ENCODE assay signal across 8 mouse cellular contexts in genomic region chr9:107355870-107356765, GRCm38 (mm10). TPM values are rescaled to one million over a fixed set of nuclear protein-coding genes. Genes with fewer than 3 reads are reported as not detected.
A peak's percentile ranks its signal among the peaks of the same experiment; 100 is the strongest.
DNase-seq lines count a peak whose midpoint lies in the region; ATAC-seq and TF ChIP-seq lines count a peak whose summit lies in the region.

No protein-coding gene starts in this region.

- H3K9ac ChIP-seq in midbrain, embryonic 11.5 days (ENCODE audit: low read length): no peak overlapping the region
- no peak overlapping the region for H3K9ac ChIP-seq in stomach, embryonic 15.5 days

- TF ChIP-seq CTCF in layer of hippocampus, adult 2 months (conservative IDR thresholded peaks at IDR 0.05): peak; percentile 84

- ATAC-seq in midbrain, embryonic 11.5 days (ENCODE audit: low FRiP score): no peak
- peak; percentile 76 for ATAC-seq in megakaryocyte progenitor cell, adult 5-6 weeks (replicated peaks; ENCODE audit: poor library complexity)
- 0 out of 2 replicates have a peak, but pooled peaks have one; percentile 7 for ATAC-seq in stomach, embryonic 15.5 days (ENCODE audit: insufficient read depth, low FRiP score, low read depth)

- WGBS in midbrain, embryonic 10.5 days: 51% methylated on average over 7 of the region's 7 CpGs
- 56% methylated on average over 7 of the region's 7 CpGs for WGBS in midbrain, embryonic 11.5 days
- WGBS in stomach, embryonic 15.5 days: 43% methylated on average over 6 of the region's 7 CpGs

- DNase-seq in midbrain, embryonic 10.5 days (ENCODE audit: low spot score): peak; percentile 68
- no peak for DNase-seq in midbrain, embryonic 11.5 days (ENCODE audit: low spot score, missing footprints)
- peak; percentile 69 for DNase-seq in R1 (ENCODE audit: low read depth, low spot score)
- DNase-seq in cerebellum, postnatal 14 days: peak; percentile 89 to 91
- DNase-seq in gastrocnemius, postnatal 4 days (ENCODE audit: low spot score in 2 of 2): peak; percentile 30 to 58
- peak; percentile 20 to 66 for DNase-seq in layer of hippocampus, adult 2 months (ENCODE audit: low spot score in 2 of 2)

- H3K9me3 ChIP-seq in midbrain, embryonic 10.5 days (replicated peaks): no peaks in the 10 kb centered on the region
- H3K9me3 ChIP-seq in midbrain, embryonic 11.5 days (ENCODE audit: control insufficient read depth, low read length): no peaks in the 10 kb centered on the region
- no peaks in the 10 kb centered on the region for H3K9me3 ChIP-seq in stomach, embryonic 15.5 days

- H3K36me3 ChIP-seq in midbrain, embryonic 10.5 days: no peaks in the 10 kb centered on the region
- H3K36me3 ChIP-seq in midbrain, embryonic 11.5 days (ENCODE audit: control insufficient read depth, insufficient read depth, low read length): no peaks in the 10 kb centered on the region
- no peaks in the 10 kb centered on the region for H3K36me3 ChIP-seq in stomach, embryonic 15.5 days

- no peak overlapping the region for H3K27ac ChIP-seq in midbrain, embryonic 10.5 days (replicated peaks)
- H3K27ac ChIP-seq in midbrain, embryonic 11.5 days (ENCODE audit: low read depth, low read length): no peak overlapping the region
- no peak overlapping the region for H3K27ac ChIP-seq in layer of hippocampus, adult 2 months
- no peak overlapping the region for H3K27ac ChIP-seq in stomach, embryonic 15.5 days

- no peak overlapping the region for H3K4me2 ChIP-seq in midbrain, embryonic 11.5 days
- no peak overlapping the region for H3K4me2 ChIP-seq in stomach, embryonic 15.5 days

- H3K27me3 ChIP-seq in midbrain, embryonic 10.5 days (ENCODE audit: low read depth, poor library complexity, severe bottlenecking): peaks cover 29% of the 10 kb centered on the region
- peaks cover 2% of the 10 kb centered on the region; the same call in 1 of the 2 replicates for H3K27me3 ChIP-seq in midbrain, embryonic 11.5 days (ENCODE audit: control insufficient read depth, insufficient read depth, low read length)
- no peaks in the 10 kb centered on the region for H3K27me3 ChIP-seq in stomach, embryonic 15.5 days (replicated peaks)

- H3K4me1 ChIP-seq in midbrain, embryonic 10.5 days: peaks cover 14% of the 10 kb centered on the region
- H3K4me1 ChIP-seq in midbrain, embryonic 11.5 days (ENCODE audit: control insufficient read depth, insufficient read depth, low read length): no peaks in the 10 kb centered on the region
- H3K4me1 ChIP-seq in stomach, embryonic 15.5 days: no peaks in the 10 kb centered on the region

- H3K4me3 ChIP-seq in midbrain, embryonic 10.5 days: no peak overlapping the region
- H3K4me3 ChIP-seq in midbrain, embryonic 11.5 days (ENCODE audit: low read depth, low read length): no peak overlapping the region
- no peak overlapping the region for H3K4me3 ChIP-seq in layer of hippocampus, adult 2 months
- H3K4me3 ChIP-seq in stomach, embryonic 15.5 days (replicated peaks): no peak overlapping the region

RNA-seq across cellular contexts. Expression of gene 6430571L13Rik, which starts 15.7 kb away (rescaled TPM):
- 1.8 and 2.5 TPM in 2 replicates for polyA plus RNA-seq in midbrain, embryonic 10.5 days (2016; fragmentation: Nextera tagmentation; extraction: Ambion mirVana)
- polyA plus RNA-seq in midbrain, embryonic 11.5 days (2014; fragmentation: Nextera tagmentation; extraction: Ambion mirVana): 2.0 and 2.3 TPM in 2 replicates
- 10 to 100 TPM; 16.9 to 18.1 TPM for total RNA-seq in gastrocnemius, postnatal 4 days (2021)
- 1 to 10 TPM; 2.5 to 2.9 TPM for total RNA-seq in layer of hippocampus, adult 2 months (2021)
- total RNA-seq in megakaryocyte progenitor cell, adult 5-6 weeks (2015): 0.07 TPM in 1 of 2 replicates, not detected in the other
- total RNA-seq in megakaryocyte progenitor cell, adult 5-6 weeks (2017): 0.08 and 0.17 TPM in 2 replicates
- polyA plus RNA-seq in stomach, embryonic 15.5 days (2015; fragmentation: Nextera tagmentation; extraction: Ambion mirVana): 0.28 and 0.34 TPM in 2 replicates

RNA-seq across cellular contexts. Expression of gene Hemk1, which starts 18.0 kb away (rescaled TPM):
- polyA plus RNA-seq in midbrain, embryonic 10.5 days (2016; fragmentation: Nextera tagmentation; extraction: Ambion mirVana): 13.5 and 15.2 TPM in 2 replicates
- 9.9 and 10.7 TPM in 2 replicates for polyA plus RNA-seq in midbrain, embryonic 11.5 days (2014; fragmentation: Nextera tagmentation; extraction: Ambion mirVana)
- 10 to 100 TPM; 14.0 to 14.5 TPM for total RNA-seq in gastrocnemius, postnatal 4 days (2021)
- total RNA-seq in layer of hippocampus, adult 2 months (2021): 10 to 100 TPM; 15.9 to 21.4 TPM
- 14.5 and 20.2 TPM in 2 replicates for total RNA-seq in megakaryocyte progenitor cell, adult 5-6 weeks (2015)
- 12.0 and 14.0 TPM in 2 replicates for total RNA-seq in megakaryocyte progenitor cell, adult 5-6 weeks (2017)
- 10.6 and 11.5 TPM in 2 replicates for polyA plus RNA-seq in stomach, embryonic 15.5 days (2015; fragmentation: Nextera tagmentation; extraction: Ambion mirVana)

RNA-seq across cellular contexts. Expression of gene Cacna2d2, which starts 43.3 kb away (rescaled TPM):
- 1.00 and 1.7 TPM in 2 replicates for polyA plus RNA-seq in midbrain, embryonic 10.5 days (2016; fragmentation: Nextera tagmentation; extraction: Ambion mirVana)
- polyA plus RNA-seq in midbrain, embryonic 11.5 days (2014; fragmentation: Nextera tagmentation; extraction: Ambion mirVana): 1.3 and 1.7 TPM in 2 replicates
- total RNA-seq in gastrocnemius, postnatal 4 days (2021): 1 to 10 TPM; 2.6 to 2.7 TPM
- 10 to 100 TPM; 18.1 to 19.3 TPM for total RNA-seq in layer of hippocampus, adult 2 months (2021)
- total RNA-seq in megakaryocyte progenitor cell, adult 5-6 weeks (2015): 0.42 and 1.5 TPM in 2 replicates
- total RNA-seq in megakaryocyte progenitor cell, adult 5-6 weeks (2017): 0.30 and 0.37 TPM in 2 replicates
- polyA plus RNA-seq in stomach, embryonic 15.5 days (2015; fragmentation: Nextera tagmentation; extraction: Ambion mirVana): 0.23 and 0.27 TPM in 2 replicates

Comparison
In these comparisons a context has a peak if more than half of its experiments do, and no peak if none do; other contexts are left out.
1. RNA of gene 6430571L13Rik, which starts 15.7 kb away (total RNA-seq): 16.9 to 18.1 TPM in gastrocnemius, postnatal 4 days; 2.5 to 2.9 TPM in layer of hippocampus, adult 2 months and 0.07 to 0.17 TPM in megakaryocyte progenitor cell, adult 5-6 weeks; every median in the first group is over 4 times any median in the second.
2. RNA of gene Cacna2d2, which starts 43.3 kb away (total RNA-seq): 18.1 to 19.3 TPM in layer of hippocampus, adult 2 months; 2.6 to 2.7 TPM in gastrocnemius, postnatal 4 days and 0.30 to 1.5 TPM in megakaryocyte progenitor cell, adult 5-6 weeks; every median in the first group is over 4 times any median in the second.